Mouse (Mus musculus): ENCODE measurements around the gene Map3k5.

DNA sequence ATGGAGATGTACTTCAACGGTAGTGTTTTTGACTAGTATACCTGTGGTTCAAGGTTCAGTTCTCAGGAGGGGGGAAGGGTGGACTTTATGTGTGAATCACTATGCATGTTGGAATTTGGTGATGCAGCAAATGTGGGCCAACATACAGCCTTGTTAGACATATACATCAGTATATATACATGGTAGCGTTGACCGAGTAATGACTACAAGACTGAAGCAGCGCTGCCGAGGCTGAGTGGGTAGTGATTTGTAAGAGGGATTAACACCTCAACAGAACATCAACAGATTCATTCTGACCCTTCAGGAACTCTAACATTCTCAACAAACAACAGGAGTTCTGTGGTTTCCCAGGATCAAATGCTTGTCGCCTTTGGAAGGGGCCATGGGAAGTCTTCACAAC, 55.7 kb downstream of the Map3k5 start:
- TF ChIP-seq POLR2A (IDR thresholded peaks at IDR 0.05; ENCODE audit: borderline replicate concordance, extremely low read depth, low read depth, low read length) (no peak), CTCF (IDR thresholded peaks at IDR 0.05; ENCODE audit: insufficient read depth, low read length) (no peak)

Measured in lung, adult 2 months (tissue).